Mouse (Mus musculus): ENCODE measurements around the gene Epp13.

GRCm38 (mm10) chr7:6239787-6240186, 12.7 kb upstream of the Epp13 start:
- TF ChIP-seq POLR2A (IDR thresholded peaks at IDR 0.05; ENCODE audit: borderline replicate concordance, insufficient read depth, low read length) = no peak
- no peak for TF ChIP-seq CTCF (IDR thresholded peaks at IDR 0.05; ENCODE audit: borderline replicate concordance, insufficient read depth, low read depth, low read length)
